Mouse (Mus musculus) lung, adult 2 months (tissue): ENCODE measurements around the gene Hnrnph3. TPM values are rescaled to one million over a fixed set of nuclear protein-coding genes. Genes with fewer than 3 reads are reported as not detected.

Experiments used
- DNase-seq: peaks from one replicate; pipeline ENCODE4 v3.0.0; 2022
- H3K4me1 ChIP-seq: fragments of 200-500 bp; 2 replicates; pipeline ENCODE4 v1.6.1; 2011; ENCODE audit warnings: low read length; ENCODE audit not compliant: control insufficient read depth, insufficient read depth
- H3K4me3 ChIP-seq: fragments of 200-500 bp; replicated peaks from 2 replicates; pipeline ENCODE3; 2011; ENCODE audit warnings: low read depth, mild to moderate bottlenecking, control low read depth, low read length; ENCODE audit errors: extremely low read depth
- CTCF ChIP-seq: fragments of 200-500 bp; IDR thresholded peaks from 2 replicates; pipeline ENCODE4 v1.5.1; 2011; ENCODE audit warnings: mild to moderate bottlenecking, low read length, control low read depth; ENCODE audit not compliant: insufficient read depth
- POLR2A ChIP-seq: fragments of 200-500 bp; IDR thresholded peaks from 2 replicates; pipeline ENCODE4 v1.6.1; 2011; ENCODE audit warnings: low read depth, mild to moderate bottlenecking, control low read depth, low read length, borderline replicate concordance; ENCODE audit errors: extremely low read depth
- WGBS: fragments of 180-500 bp; shearing (Covaris S2); methylation state at CpG from one replicate; pipeline ENCODE4 v1.1.7; 2018; 5-methylcytosine and 5-hydroxymethylcytosine counted together
- polyA plus RNA-seq: library from polyadenylated mRNA; depleted of rRNA; stranded (reverse); fragments of >200 nt; gene quantifications from 2 replicates; pipeline ENCODE4 v1.2.3, GENCODE M21; 2012; rRNA removed

Hnrnph3 gene
- polyA plus RNA-seq, 1 experiment: 27.5 TPM

DNA sequence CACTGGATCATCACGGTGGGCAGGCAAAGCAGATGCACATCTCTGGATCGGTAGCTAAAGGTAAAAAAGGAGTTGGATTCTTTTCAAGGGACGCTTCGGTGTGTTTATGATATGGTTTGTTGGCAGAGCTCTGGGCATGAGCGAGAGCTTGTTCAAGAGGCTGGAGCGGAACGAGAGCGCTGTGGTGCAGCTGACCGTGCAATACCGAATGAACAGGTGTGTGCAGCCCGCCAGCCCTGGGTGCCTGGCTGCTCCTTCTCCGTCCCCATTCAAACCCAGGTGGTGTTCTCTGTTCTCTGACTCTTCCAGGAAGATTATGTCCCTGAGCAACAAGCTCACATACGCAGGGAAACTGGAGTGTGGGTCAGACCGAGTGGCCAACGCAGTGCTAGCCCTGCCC is 57.7 kb downstream of the Hnrnph3 start:
- no peak for TF ChIP-seq CTCF
- TF ChIP-seq POLR2A: no peak
- WGBS: 93% methylated on average over 15 of the region's 15 CpGs
- DNase-seq: no peak
- H3K4me1 ChIP-seq: no peaks in the 10 kb centered on the region
- H3K4me3 ChIP-seq: no peak overlapping the region

DNA sequence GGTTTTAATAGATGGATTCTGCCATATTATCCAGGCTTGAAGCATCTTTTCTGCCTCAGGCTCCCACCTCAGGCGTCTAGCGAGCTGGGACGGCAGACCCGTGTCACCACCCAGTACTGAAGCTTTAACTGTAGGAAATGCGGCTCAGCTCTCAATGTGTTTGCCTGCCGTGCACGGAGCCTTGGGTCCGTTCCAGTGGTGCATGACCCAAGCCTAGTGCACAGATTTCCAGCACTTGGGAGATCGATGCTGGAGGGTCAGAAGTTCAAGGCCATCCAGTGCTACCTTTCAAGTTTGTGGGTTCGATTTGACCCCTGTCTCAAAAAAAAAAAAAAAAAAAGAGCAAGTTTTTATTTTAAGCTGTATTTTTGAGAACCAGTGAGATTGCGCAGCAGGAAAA is 58.2 kb downstream of the Hnrnph3 start:
- 94% methylated on average over 11 of the region's 11 CpGs for WGBS
- Histone ChIP-seq H3K4me3 (no peak overlapping the region), H3K4me1 (no peaks in the 10 kb centered on the region)
- no peak for DNase-seq
- no peak for TF ChIP-seq POLR2A
- no peak for TF ChIP-seq CTCF

Other genes with a start within 250 kb of the Hnrnph3 start
- 30.9 and 41.9 TPM in 2 replicates for gene Ccar1, start 231.9 kb downstream of the Hnrnph3 start, polyA plus RNA-seq
- gene Tet1, start 115.2 kb downstream of the Hnrnph3 start, polyA plus RNA-seq: 2.4 and 3.2 TPM in 2 replicates
- 43.7 and 60.6 TPM in 2 replicates for gene Slc25a16, start 103.6 kb downstream of the Hnrnph3 start, polyA plus RNA-seq
- gene Dna2, start 77.2 kb downstream of the Hnrnph3 start, polyA plus RNA-seq: 4.9 and 7.1 TPM in 2 replicates
- gene Rufy2, start 44.0 kb downstream of the Hnrnph3 start, polyA plus RNA-seq: 2.6 and 4.4 TPM in 2 replicates
- 1.7 and 2.2 TPM in 2 replicates for gene Pbld2, start 98 bp upstream of the Hnrnph3 start, polyA plus RNA-seq
- 0.71 and 2.2 TPM in 2 replicates for gene Pbld1, start 35.9 kb upstream of the Hnrnph3 start, polyA plus RNA-seq
- not detected in 2 replicates for gene Atoh7, start 75.4 kb upstream of the Hnrnph3 start, polyA plus RNA-seq
- 0.63 and 2.6 TPM in 2 replicates for gene Mypn, start 179.7 kb upstream of the Hnrnph3 start, polyA plus RNA-seq
- gene Herc4, start 219.6 kb upstream of the Hnrnph3 start, polyA plus RNA-seq: 11.3 and 16.6 TPM in 2 replicates